Mouse (Mus musculus) thymus, adult 18-20 months (tissue): ENCODE data around the gene Nxf1.
"Not testable (repeated sequence)": the region's sequence is repeated elsewhere in the genome, so short reads cannot be mapped to it uniquely, and the experiment has no call there.

Source experiments
- DNase-seq, 2 experiments: peaks; one replicate each; pipeline ENCODE4 v3.0.0; 2022; ENCODE audit warnings: mixed read lengths in 2 of 2

The Nxf1 gene

GRCm38 (mm10) chr19:8724392-8724791 is 32.5 kb upstream of the Nxf1 start:
- no peak for DNase-seq

DNA sequence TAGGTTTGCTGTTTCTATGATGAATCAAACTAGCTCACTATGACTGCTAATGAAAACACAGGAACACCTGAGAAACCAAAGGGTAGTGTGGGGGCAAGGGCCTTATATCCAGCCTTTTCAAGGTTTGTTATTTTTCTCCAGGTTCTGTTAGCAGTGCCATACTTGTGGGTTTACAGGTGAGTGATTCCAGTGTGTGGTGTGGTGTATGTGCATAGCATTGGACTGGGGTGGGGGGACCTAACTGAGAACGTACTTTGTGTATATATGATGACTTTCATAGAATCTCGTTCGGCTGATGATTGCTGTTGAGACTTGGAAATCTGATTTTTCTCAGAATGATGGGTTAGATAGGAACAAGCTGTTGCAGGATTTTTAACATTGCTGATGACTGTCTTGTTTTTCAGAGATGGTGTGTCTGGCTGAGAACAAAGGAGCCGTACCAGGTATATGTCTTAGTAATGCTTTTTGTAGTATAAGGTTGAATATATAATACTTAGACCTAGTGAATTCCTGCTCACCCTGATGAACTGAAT is 31.7 kb upstream of the Nxf1 start:
- no peak for DNase-seq

- no peak for DNase-seq
These were observed 30.1 kb upstream of the Nxf1 start for GRCm38 (mm10) chr19:8726609-8727390.

GRCm38 (mm10) chr19:8727495-8728114 is 29.3 kb upstream of the Nxf1 start:
- DNase-seq = no peak

- DNase-seq = not testable (repeated sequence)
These were observed 28.4 kb upstream of the Nxf1 start for GRCm38 (mm10) chr19:8728335-8729099.

DNA sequence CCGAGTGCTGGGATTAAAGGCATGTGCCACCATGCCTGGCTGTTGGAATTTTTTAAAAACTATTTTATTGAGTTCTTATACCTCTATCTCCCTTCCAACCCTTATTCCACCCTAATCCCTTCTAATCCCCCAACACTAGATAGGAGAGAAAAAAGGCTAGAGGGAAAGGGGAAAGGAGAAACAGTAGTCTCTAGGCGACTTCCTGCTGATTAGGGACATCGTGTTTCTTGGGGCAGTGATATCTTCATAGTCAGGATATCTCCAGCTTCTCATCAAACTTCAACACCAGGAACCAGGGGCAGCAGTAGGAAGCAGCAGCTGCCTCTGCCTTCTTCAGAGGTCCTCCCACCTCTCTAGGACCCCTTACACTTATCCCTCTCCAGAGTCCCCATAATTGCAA is 22.5 kb upstream of the Nxf1 start:
- no peak for DNase-seq

GRCm38 (mm10) chr19:8735389-8736159 is 21.3 kb upstream of the Nxf1 start, which contains the start of gene Wdr74:
Wdr74 (plus strand) TSS chr19:8735827.
- DNase-seq = peak; percentile 76 to 80

DNA sequence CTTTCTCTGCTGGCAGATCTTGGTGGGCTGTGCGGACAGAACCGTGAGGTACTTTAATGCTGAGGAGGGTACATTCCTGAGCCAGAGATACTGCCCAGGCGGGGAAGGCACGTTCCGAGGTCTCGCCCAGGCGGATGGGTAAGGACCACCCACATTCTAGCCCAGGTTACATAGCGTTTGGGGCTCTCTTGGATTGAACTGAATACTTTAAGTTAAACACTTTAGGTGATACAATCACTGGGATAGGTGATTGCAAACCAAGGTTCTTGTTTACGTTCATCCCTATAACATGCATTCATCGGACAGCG is 20.8 kb upstream of the Nxf1 start:
- DNase-seq = no peak

DNA sequence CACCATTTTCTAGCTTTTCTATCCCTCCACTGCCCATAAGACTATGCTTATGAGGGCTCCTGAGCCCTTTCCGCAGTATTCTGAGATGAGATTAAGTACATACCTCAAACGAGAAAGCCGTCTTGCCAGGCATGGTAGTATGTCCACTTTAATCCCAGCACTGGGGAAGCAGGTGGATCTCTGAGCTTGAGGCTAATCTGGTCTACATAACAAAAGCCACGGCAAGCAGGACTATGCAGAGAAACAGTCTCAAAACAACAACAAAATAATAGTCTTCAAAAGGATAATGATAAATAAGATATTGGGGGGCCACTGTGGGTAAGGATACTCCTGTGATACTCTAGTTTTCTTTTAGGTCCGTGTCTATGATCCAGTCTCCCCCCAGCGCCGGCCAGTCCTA is 18.0 kb upstream of the Nxf1 start:
- no peak for DNase-seq

GRCm38 (mm10) chr19:8739646-8740045 is 17.2 kb upstream of the Nxf1 start:
- DNase-seq = no peak

GRCm38 (mm10) chr19:8740603-8741002 is 16.3 kb upstream of the Nxf1 start, which contains the start of gene 1700092M07Rik:
1700092M07Rik (plus strand) TSS chr19:8740718.
- DNase-seq = peak in 1 of 2 experiments; percentile 46

- DNase-seq = peak; percentile 92 to 95
These were observed 15.5 kb upstream of the Nxf1 start, which contains the start of gene Stx5a for GRCm38 (mm10) chr19:8741243-8741869. Stx5a (plus strand) TSS chr19:8741413.

GRCm38 (mm10) chr19:8742176-8742575 is 14.7 kb upstream of the Nxf1 start:
- DNase-seq = no peak

DNA sequence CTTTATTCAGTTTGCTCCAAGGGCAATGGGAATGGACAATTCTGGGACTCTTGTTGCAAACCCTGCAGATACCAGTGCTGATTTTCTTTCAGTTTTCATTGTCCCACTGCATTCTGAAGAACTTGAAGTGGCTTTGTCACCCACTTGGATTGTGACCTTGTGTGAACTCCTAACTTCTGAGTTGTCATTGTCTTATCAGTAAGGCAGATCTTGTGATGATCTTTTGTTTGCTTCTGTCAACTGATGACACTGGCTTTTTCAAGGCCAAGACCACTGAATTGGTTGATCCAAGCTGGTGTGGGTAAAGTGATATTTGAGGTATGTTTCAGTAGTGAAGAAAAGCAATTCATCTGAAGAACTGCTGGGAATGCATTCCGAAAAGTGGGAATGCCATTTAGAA is 11.5 kb upstream of the Nxf1 start:
- DNase-seq = no peak

- DNase-seq = no peak
These were observed 9.5 kb upstream of the Nxf1 start for GRCm38 (mm10) chr19:8747368-8747767.

- DNase-seq = no peak
These were observed 1.2 kb upstream of the Nxf1 start for GRCm38 (mm10) chr19:8755652-8756051.

GRCm38 (mm10) chr19:8757471-8757998 is 662 bp downstream of the Nxf1 start:
- no peak for DNase-seq

- no peak for DNase-seq
These were observed 2.0 kb downstream of the Nxf1 start for GRCm38 (mm10) chr19:8758899-8759298.

- DNase-seq = no peak
These were observed 3.9 kb downstream of the Nxf1 start for GRCm38 (mm10) chr19:8760757-8761156.

GRCm38 (mm10) chr19:8763276-8763675 is 6.4 kb downstream of the Nxf1 start:
- no peak for DNase-seq

DNA sequence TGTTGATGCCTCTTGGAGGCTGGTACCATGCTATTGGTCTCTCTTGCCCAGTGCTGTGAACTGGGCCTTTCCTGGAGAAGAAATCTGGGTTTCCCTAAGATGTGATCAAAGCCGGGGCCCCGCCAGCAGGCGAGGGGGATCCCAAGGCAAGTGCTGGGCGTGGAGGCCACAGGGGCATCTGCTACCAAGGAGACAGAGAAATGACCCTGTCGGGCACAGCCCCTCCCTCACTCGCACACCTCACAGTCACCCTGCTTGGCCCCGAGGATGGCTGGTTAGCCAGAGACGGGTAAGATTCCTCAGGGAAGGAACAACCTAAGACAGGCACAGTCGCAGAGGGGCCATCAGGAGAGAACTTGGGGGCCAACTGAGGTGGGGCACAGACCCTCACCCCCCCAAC is 8.7 kb downstream of the Nxf1 start:
- no peak for DNase-seq
